Mouse (Mus musculus) heart, adult 2 months (tissue): ENCODE results near the gene Ubald1.
A peak's percentile ranks its signal among the peaks of the same experiment; 100 is the strongest.

ENCODE experiments used
- EP300 ChIP-seq: fragments of 200-500 bp; IDR thresholded peaks from 2 replicates; pipeline ENCODE4 v1.6.1; 2011; ENCODE audit warnings: low read depth, low read length, control low read depth; ENCODE audit not compliant: insufficient read depth
- POLR2A ChIP-seq: fragments of 200-500 bp; IDR thresholded peaks from 2 replicates; pipeline ENCODE4 v1.6.1; 2011; ENCODE audit warnings: mild to moderate bottlenecking, low read depth, low read length, control low read depth; ENCODE audit not compliant: insufficient read depth

GRCm38 (mm10) chr16:4878192-4878885, 1.8 kb downstream of the Ubald1 start:
- TF ChIP-seq EP300 (no peak), POLR2A (0 out of 2 replicates have a peak, but pooled peaks have one; percentile 20)
